Mouse (Mus musculus) MEL (cell line): ENCODE measurements at regions not wholly inside any gene's neighbourhood (a gene's known extent, or its start where the extent isn't known, plus 50 kb on each side); places are given as distances from the start of the nearest gene placed in this dataset.
"Not testable (repeated sequence)": the region's sequence is repeated elsewhere in the genome, so short reads cannot be mapped to it uniquely, and the experiment has no call there.

Source experiments
- DNase-seq: peaks from one replicate; pipeline ENCODE4 v3.0.0; 2011; ENCODE audit warnings: low read depth, low spot score
- H3K27ac ChIP-seq: 2 replicates; pipeline ENCODE4 v1.5.1; 2012; ENCODE audit warnings: low read depth, mild to moderate bottlenecking, control low read depth, low read length, moderate library complexity; ENCODE audit not compliant: control insufficient read depth
- H3K27me3 ChIP-seq, 2 experiments: fragments of 150-350 bp in 1 of 2; sonication (generic) in 1 of 2; 2 replicates each; pipeline ENCODE4 v1.6.1; 2012; ENCODE audit warnings: low read length in 2 of 2, mild to moderate bottlenecking in 2 of 2, improper control_type of control experiment in 1 of 2, moderate library complexity in 1 of 2; ENCODE audit not compliant: insufficient read depth in 2 of 2, control insufficient read depth in 1 of 2
- H3K36me3 ChIP-seq, 2 experiments: 2 replicates each; pipeline ENCODE4 v1.6.1; 2012 to 2014; ENCODE audit warnings: low read length in 2 of 2, improper control_type of control experiment in 1 of 2, inconsistent platforms in 1 of 2, mild to moderate bottlenecking in 1 of 2; ENCODE audit not compliant: insufficient read depth in 2 of 2, control insufficient read depth in 1 of 2
- H3K4me1 ChIP-seq, 2 experiments: fragments of 150-350 bp in 1 of 2; sonication (generic) in 1 of 2; 2 replicates each; pipeline ENCODE4 v1.6.1; 2012; ENCODE audit warnings: low read length in 2 of 2, improper control_type of control experiment in 1 of 2, mild to moderate bottlenecking in 1 of 2; ENCODE audit not compliant: insufficient read depth in 2 of 2, control insufficient read depth in 1 of 2
- H3K4me3 ChIP-seq, 2 experiments: fragments of 150-350 bp in 1 of 2; sonication (generic) in 1 of 2; 2 replicates each; pipeline ENCODE4 v1.5.1; 2012; ENCODE audit warnings: low read depth in 2 of 2, low read length in 2 of 2, mild to moderate bottlenecking in 2 of 2, moderate library complexity in 2 of 2, control low read depth in 1 of 2, improper control_type of control experiment in 1 of 2; ENCODE audit not compliant: control insufficient read depth in 1 of 2, insufficient read depth in 1 of 2
- H3K79me2 ChIP-seq: 2 replicates; pipeline ENCODE4 v1.6.1; 2012; ENCODE audit warnings: mild to moderate bottlenecking, low read length, moderate library complexity; ENCODE audit not compliant: control insufficient read depth, poor library complexity, insufficient read depth
- H3K9ac ChIP-seq: 2 replicates; pipeline ENCODE4 v1.6.1; 2012; ENCODE audit warnings: low read depth, mild to moderate bottlenecking, control low read depth, low read length, moderate library complexity; ENCODE audit not compliant: control insufficient read depth, poor library complexity, severe bottlenecking
- H3K9me3 ChIP-seq: fragments of 150-350 bp; sonication (generic); replicated peaks from 2 replicates; pipeline ENCODE4 v1.6.1; 2012; ENCODE audit warnings: mild to moderate bottlenecking, low read length, improper control_type of control experiment, moderate library complexity; ENCODE audit not compliant: insufficient read depth
- CTCF ChIP-seq, 3 experiments: IDR thresholded peaks in 2 of 3; conservative IDR thresholded peaks in 1 of 3; 2 replicates each; pipeline ENCODE4 v1.5.1; 2011 to 2012; ENCODE audit warnings: low read length in 3 of 3, low read depth in 2 of 3, mild to moderate bottlenecking in 2 of 3, improper control_type of control experiment in 1 of 3, inconsistent platforms in 1 of 3, mixed read lengths in 1 of 3, moderate library complexity in 1 of 3; ENCODE audit not compliant: control insufficient read depth in 1 of 3, insufficient read depth in 1 of 3, poor library complexity in 1 of 3, severe bottlenecking in 1 of 3
- EP300 ChIP-seq, 2 experiments: IDR thresholded peaks; 2 replicates each; pipeline ENCODE4 v1.6.1; 2011; ENCODE audit warnings: improper control_type of control experiment in 2 of 2, low read length in 2 of 2, low read depth in 1 of 2, mild to moderate bottlenecking in 1 of 2
- ETS1 ChIP-seq: IDR thresholded peaks from 2 replicates; pipeline ENCODE4 v1.6.1; 2012; ENCODE audit warnings: low read depth, mild to moderate bottlenecking, inconsistent platforms, low read length, improper control_type of control experiment, moderate library complexity
- HCFC1 ChIP-seq: IDR thresholded peaks from 2 replicates; pipeline ENCODE4 v1.6.1; 2012; ENCODE audit warnings: low read depth, mild to moderate bottlenecking, inconsistent platforms, low read length, improper control_type of control experiment, moderate library complexity
- MAZ ChIP-seq: IDR thresholded peaks from 2 replicates; pipeline ENCODE4 v1.6.1; 2012; ENCODE audit warnings: low read depth, mild to moderate bottlenecking, inconsistent platforms, low read length, improper control_type of control experiment
- NELFE ChIP-seq: IDR thresholded peaks from 2 replicates; pipeline ENCODE4 v1.6.1; 2011; ENCODE audit warnings: low read depth, low read length, improper control_type of control experiment
- NRF1 ChIP-seq: IDR thresholded peaks from 2 replicates; pipeline ENCODE4 v1.6.1; 2014; ENCODE audit warnings: low read depth, mild to moderate bottlenecking, inconsistent platforms, low read length, improper control_type of control experiment, moderate library complexity; ENCODE audit not compliant: poor library complexity, insufficient read depth, severe bottlenecking
- SMC3 ChIP-seq: IDR thresholded peaks from 2 replicates; pipeline ENCODE4 v1.6.1; 2011; ENCODE audit warnings: low read depth, low read length, improper control_type of control experiment
- TBP ChIP-seq: IDR thresholded peaks from 2 replicates; pipeline ENCODE4 v1.8.0; 2011; ENCODE audit warnings: low read depth, low read length, improper control_type of control experiment
- USF1 ChIP-seq: IDR thresholded peaks from 2 replicates; pipeline ENCODE4 v1.6.1; 2014; ENCODE audit warnings: low read depth, mild to moderate bottlenecking, inconsistent platforms, low read length, improper control_type of control experiment, moderate library complexity

- no peaks in the 10 kb centered on the region for H3K4me1 ChIP-seq
- no peak overlapping the region for H3K9ac ChIP-seq
- H3K4me3 ChIP-seq: no peak overlapping the region
- H3K9me3 ChIP-seq: no peaks in the 10 kb centered on the region
- H3K36me3 ChIP-seq: no peaks in the 10 kb centered on the region
- DNase-seq: no peak
- H3K27me3 ChIP-seq: no peaks in the 10 kb centered on the region
- no peaks in the 10 kb centered on the region for H3K79me2 ChIP-seq
- H3K27ac ChIP-seq: no peak overlapping the region
- TF ChIP-seq NELFE: no peak
- no peak for TF ChIP-seq TBP
- no peak for TF ChIP-seq USF1
- TF ChIP-seq HCFC1: no peak
- TF ChIP-seq ETS1: no peak
- TF ChIP-seq NRF1: no peak
- no peak for TF ChIP-seq MAZ
- TF ChIP-seq SMC3: no peak
These were observed 537.4 kb upstream of the Gm10801 start for GRCm38 (mm10) chr2:98124646-98125045.

DNA sequence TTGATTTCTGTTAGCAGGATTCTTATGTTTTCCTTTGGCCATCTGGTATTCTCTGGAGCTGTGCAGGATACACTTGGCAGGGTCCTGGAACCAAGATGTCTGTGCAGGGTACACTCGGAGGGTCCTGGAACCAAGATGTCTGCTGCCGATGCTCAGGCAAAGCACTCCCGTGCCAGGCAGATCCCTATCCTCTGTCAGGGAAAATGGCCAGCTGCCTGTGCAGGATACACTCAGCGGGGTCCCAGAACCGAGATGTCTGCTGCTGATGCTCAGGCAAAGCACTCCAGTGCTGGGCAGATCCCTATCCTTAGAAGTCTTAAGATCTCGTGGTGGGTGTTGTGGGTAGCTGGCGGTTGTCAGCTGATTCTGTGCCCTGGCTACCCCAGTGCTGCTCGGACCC, 521.6 kb upstream of the Gm10801 start:
- not testable (repeated sequence) for H3K79me2 ChIP-seq, DNase-seq, H3K9ac ChIP-seq, H3K36me3 ChIP-seq, H3K27me3 ChIP-seq, H3K27ac ChIP-seq, H3K4me3 ChIP-seq, H3K9me3 ChIP-seq, H3K4me1 ChIP-seq

DNA sequence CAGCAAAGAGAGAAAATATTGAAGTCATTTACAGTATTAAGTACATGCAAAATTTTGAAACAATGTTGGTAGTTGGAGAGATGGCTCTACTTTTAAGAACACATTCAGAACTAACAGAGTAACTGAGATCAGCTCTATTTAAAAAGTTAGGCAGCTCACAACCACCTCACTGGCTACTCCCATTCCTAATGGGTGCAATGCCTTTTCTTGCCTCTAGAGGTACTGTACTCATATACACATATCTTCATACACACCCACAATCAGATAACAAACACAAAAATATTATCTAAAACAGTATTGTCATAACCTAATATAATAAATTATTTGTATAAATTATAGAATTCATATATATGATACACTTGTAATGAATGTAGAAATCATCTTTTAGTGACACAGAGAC, 518.3 kb upstream of the Gm10801 start:
- Histone ChIP-seq H3K4me1 (no peaks in the 10 kb centered on the region), H3K79me2 (no peaks in the 10 kb centered on the region), H3K27ac (no peak overlapping the region), H3K27me3 (no peaks in the 10 kb centered on the region), H3K4me3 (no peak overlapping the region), H3K9me3 (no peaks in the 10 kb centered on the region), H3K36me3 (no peaks in the 10 kb centered on the region), H3K9ac (no peak overlapping the region)
- TF ChIP-seq CTCF (IDR thresholded peaks at IDR 0.05 in 2 of 3, conservative IDR thresholded peaks at IDR 0.05 in 1 of 3; ENCODE audit: control insufficient read depth in 1 of 3, insufficient read depth in 1 of 3, low read depth in 2 of 3, low read length in 3 of 3, poor library complexity in 1 of 3, severe bottlenecking in 1 of 3): peak in 2 of 3 experiments; percentile 1 to 15; a peak in 2 of 6 replicates
- no peak for TF ChIP-seq EP300 (IDR thresholded peaks at IDR 0.05; ENCODE audit: low read depth in 1 of 2, low read length in 2 of 2)
- peak; percentile 1 for DNase-seq
